Mouse (Mus musculus) layer of hippocampus, adult 2 months (tissue): ENCODE data around the gene Cnih3. TPM values are rescaled to one million over a fixed set of nuclear protein-coding genes. Genes with fewer than 3 reads are reported as not detected.

ENCODE experiments used
- DNase-seq, 2 experiments: peaks; one replicate each; pipeline ENCODE4 v3.0.0; 2022; ENCODE audit warnings: low spot score in 2 of 2
- H3K27ac ChIP-seq: fragments of 200-600 bp; 2 replicates; pipeline ENCODE4 v1.8.1; 2022
- H3K4me3 ChIP-seq: fragments of 200-600 bp; 2 replicates; pipeline ENCODE4 v1.8.1; 2022; ENCODE audit warnings: mild to moderate bottlenecking
- CTCF ChIP-seq: fragments of 200-600 bp; conservative IDR thresholded peaks from 2 replicates; pipeline ENCODE4 v1.8.1; 2022; ENCODE audit warnings: antibody characterized with exemption, mild to moderate bottlenecking, moderate library complexity
- total RNA-seq, 2 experiments: library from RNA; stranded (reverse); gene quantifications; 2 replicates each; pipeline ENCODE4 v1.2.3; 2021

Gene Cnih3
- total RNA-seq, 2 experiments from 2014 or later, result 68.5 to 71.3 TPM

DNA sequence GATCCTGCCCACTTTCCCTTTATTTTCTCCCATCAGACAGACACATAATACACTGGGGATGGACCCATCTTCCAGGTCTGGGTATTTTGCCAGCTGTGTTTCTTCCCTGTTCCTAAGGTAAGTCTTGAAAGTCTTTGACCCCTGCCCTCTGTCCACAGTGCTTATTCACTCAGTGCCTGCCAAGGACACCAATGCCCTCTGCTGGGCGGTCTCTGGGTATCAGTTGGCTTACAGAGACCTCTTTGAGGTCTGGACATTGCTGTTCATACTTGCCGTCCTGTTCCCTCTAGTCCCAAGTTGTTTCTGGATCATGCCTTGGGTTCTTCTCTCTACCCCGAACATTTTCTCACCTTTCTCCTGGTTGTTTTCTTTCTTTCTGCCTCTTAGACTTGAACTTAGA, 8.3 kb downstream of the Cnih3 start:
- no peak overlapping the region for H3K4me3 ChIP-seq
- DNase-seq, result no peak

DNA sequence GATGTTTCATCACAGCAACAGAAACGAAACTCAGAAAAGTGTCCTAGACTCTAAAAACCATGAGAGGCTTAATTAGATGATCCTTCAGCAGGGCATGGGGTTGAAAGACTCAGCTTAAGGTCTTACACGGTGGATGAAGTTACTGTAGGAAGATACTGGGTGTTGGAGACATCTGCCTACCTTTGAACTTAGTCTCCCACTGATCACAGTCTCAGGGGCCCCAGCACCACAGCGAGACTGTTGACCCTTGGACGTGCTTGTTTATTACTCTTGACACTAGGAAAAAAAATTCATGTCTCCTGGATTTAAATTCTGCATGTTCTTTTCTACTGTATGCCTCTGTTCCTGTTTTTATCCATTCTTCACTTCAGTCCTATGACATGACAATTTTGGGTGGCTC, 11.6 kb downstream of the Cnih3 start:
- no peak for DNase-seq
- TF ChIP-seq CTCF, result no peak

More for the DNA sequence above, 8.3 kb downstream of the Cnih3 start:
- no peak for TF ChIP-seq CTCF
- no peak overlapping the region for H3K27ac ChIP-seq

DNA sequence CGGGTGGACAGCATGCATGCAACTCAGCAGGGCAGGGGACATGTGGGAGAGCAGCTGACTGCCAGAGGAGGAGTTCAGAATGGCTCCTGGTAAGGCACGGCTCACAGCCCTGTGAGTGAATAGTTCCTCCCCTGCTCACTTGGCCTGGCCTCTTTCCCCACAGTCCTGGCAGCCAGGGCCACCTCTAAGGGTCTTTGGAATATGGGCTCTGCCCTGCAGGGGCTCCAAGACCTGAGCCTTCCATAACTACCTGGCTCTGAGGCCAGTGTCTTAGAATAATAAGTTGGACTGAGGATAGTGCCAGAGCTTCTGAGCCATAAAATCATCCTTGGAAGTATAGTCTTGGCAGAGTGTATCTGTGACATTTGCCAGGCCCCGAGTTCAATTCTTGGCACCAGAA, 12.9 kb downstream of the Cnih3 start:
- no peak for DNase-seq
- Histone ChIP-seq H3K4me3 (no peak overlapping the region), H3K27ac (no peak overlapping the region)
- no peak for TF ChIP-seq CTCF

More for the DNA sequence above, 11.6 kb downstream of the Cnih3 start:
- H3K27ac ChIP-seq, result no peak overlapping the region
- no peak overlapping the region for H3K4me3 ChIP-seq

DNA sequence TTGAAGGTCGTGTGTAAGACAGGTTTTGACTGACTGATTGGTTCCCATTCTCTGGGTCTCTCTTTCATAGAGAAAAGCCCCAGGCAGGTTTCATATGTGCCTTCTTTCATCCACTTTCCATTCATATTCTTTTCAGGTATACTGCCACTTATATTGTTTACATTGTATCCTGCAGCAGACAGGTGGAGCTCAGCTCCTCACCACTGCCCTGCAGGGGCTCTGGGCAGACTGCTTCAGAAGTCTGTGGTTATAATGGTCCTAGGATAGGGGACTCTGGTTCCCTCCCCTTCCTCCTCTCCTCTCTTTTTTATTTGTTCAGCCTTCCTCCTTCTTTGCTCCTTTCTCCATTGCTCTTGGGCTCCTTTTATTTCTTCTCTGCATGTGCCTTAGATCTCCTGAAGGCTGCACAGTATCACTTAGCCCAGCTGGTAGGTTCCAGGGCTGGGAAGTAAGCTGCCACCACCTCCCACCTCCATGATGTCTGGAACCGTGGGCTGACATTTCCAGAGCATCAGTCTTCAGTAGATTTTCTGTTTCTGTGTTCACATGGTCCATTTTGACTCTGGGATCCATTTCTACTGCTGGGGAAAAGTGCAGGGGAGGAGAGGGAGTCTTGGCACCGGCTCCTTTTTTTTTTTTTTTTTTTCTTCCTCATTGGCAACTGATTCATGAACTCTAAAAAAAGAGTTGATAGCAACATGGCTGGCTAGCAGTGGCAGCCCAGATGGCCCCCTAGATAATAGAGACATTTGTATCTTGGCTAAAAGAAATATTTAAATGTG, 16.6 kb downstream of the Cnih3 start:
- peak overlapping the region; percentile 76 for H3K27ac ChIP-seq
- no peak for TF ChIP-seq CTCF
- H3K4me3 ChIP-seq, result no peak overlapping the region
- DNase-seq, result peak; percentile 51 to 79

DNA sequence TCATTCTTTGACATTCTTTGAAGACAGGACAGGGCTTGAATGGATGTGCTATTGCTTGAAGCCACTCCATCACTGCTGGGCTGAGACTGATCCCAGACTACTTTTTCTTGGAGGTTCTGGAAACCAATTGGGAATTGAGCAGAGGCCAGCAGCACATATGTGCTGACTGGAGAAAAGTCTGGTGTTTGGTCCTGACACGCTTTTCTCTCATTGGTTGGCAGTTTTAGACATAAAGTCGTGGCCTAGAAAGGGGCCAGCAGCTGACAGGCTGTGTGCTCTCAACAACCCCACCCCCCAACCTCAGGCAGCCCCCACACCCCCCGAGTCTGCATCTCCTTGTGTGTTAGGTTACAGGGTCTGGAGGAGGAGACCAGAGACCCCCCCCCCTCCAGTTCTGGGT, 17.9 kb downstream of the Cnih3 start:
- no peak for TF ChIP-seq CTCF
- no peak for DNase-seq
- no peak overlapping the region for H3K4me3 ChIP-seq
- 0 out of 2 replicates have a peak overlapping the region, but pooled peaks have one; percentile 32 for H3K27ac ChIP-seq

DNA sequence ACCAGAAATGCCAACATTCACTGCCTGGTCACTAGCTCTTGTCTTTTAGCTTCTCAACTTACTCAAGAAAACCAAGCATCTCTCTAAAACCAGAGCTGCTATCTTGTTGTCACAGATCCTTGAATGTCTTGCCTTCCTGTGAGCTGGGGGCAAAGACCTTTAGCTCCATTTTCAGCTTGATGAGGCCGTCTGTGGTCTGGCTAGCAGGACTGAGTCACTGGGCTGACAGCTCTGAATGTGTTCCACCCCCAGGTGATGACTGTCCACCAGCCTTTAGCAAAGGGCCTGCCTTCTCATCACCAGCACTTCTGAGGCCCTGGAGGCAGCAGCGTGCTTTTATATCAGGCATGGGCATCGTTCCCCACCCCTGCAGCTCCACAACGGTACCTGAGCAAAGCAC, 18.8 kb downstream of the Cnih3 start:
- H3K27ac ChIP-seq, result 0 out of 2 replicates have a peak overlapping the region, but pooled peaks have one; percentile 14
- no peak for TF ChIP-seq CTCF
- H3K4me3 ChIP-seq, result no peak overlapping the region
- DNase-seq, result no peak

DNA sequence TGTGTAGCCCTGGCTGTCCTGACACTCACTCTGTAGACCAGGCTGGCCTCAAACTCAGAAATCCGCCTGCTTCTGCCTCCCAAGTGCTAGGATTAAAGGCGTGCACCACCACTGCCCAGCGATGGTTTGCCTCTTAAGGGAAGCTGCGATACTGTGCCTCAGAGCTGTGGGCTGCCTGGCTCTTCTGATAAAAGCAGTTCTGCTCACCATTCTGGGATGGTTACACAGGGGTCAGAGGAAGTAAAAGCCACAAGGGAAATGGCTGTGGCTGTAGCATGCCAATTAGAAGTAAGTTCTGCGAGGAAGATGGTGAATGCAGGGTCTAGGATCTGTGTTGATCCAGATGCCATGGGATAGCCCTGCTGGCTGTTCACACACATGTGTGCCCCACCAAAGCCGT, 19.9 kb downstream of the Cnih3 start:
- TF ChIP-seq CTCF, result no peak
- H3K4me3 ChIP-seq, result no peak overlapping the region
- DNase-seq, result no peak

DNA sequence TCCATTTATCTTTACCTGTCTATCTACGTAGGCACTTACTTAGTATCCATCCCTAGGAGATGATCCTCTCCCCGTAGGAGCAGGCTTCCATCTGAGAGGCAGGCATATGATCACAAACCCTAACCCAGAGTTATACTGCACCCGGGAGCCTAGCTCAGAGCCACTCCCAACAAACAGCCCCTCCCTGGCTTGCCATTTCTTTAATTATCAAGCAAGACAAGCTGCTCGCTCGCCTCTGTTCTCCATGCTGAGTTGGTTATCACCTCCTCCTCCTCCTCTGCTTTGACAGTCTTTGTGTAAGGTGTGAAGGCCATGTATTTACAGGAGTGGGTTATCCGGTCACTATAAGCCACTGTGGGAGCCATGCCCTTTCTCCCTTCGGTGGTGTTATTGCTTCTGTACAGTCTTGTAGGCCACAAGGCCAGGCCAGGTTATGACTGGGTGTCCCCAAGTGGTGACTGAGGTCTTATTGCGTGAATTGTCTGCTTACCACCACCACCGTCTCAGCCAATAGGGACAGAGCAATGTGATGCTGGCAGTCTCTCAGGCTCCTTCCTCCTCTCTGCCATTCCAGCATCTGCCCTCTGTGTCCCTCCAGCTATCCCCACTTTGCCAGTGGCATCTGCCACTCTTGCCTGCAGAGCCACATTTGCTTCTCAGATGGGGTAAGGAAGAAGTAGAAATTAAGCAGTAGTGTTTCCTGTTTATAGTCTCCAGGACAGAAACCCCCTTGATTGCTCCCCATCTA, 22.4 kb downstream of the Cnih3 start:
- no peak overlapping the region for H3K27ac ChIP-seq
- no peak overlapping the region for H3K4me3 ChIP-seq
- no peak for DNase-seq
- TF ChIP-seq CTCF, result no peak

More for the DNA sequence above, 19.9 kb downstream of the Cnih3 start:
- H3K27ac ChIP-seq, result no peak overlapping the region

DNA sequence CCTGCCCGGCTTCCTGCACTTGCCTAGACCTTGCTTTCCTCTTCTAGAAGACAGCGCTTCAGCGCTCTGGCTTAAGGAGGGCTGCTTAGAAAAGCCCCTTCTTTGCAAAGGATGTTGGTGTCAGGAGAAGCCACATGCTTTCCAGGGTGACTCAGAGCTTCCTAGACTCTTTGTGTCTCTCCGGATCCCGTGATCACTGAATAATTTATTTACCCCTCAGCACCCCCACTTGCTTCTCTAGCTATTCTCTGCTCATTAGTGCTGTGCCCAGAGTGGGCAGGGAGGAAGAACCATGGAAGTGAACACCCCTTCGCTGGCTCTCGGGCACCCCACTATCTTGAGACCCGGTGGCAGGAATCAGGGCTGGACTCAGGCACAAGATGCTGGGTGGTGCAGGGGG, 24.0 kb downstream of the Cnih3 start:
- no peak for DNase-seq
- no peak for TF ChIP-seq CTCF
- Histone ChIP-seq H3K4me3 (no peak overlapping the region; the same call in 1 of the 2 replicates), H3K27ac (no peak overlapping the region; the same call in 1 of the 2 replicates)

DNA sequence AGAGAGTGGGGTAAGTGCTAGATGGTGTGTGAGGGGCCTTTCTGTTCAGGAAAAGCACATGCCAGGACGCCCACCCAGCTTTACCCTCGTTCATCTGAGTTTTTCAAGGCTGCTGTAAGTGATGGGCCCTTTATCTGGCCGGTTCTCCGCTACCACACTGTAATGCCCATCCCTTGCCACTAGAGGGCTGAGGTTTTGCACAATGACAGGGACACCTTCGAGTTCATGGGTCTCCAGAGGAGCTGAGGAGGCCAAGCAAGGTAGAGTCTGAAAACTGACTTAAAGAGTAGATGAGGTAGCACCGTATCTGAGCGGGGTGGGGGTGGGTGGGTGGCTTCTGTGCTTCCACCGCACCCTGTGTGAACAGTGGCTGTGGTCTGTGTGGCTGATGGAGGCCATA, 27.2 kb downstream of the Cnih3 start:
- Histone ChIP-seq H3K27ac (no peak overlapping the region), H3K4me3 (no peak overlapping the region)
- peak; percentile 82 for TF ChIP-seq CTCF
- DNase-seq, result peak in 1 of 2 experiments; percentile 53

DNA sequence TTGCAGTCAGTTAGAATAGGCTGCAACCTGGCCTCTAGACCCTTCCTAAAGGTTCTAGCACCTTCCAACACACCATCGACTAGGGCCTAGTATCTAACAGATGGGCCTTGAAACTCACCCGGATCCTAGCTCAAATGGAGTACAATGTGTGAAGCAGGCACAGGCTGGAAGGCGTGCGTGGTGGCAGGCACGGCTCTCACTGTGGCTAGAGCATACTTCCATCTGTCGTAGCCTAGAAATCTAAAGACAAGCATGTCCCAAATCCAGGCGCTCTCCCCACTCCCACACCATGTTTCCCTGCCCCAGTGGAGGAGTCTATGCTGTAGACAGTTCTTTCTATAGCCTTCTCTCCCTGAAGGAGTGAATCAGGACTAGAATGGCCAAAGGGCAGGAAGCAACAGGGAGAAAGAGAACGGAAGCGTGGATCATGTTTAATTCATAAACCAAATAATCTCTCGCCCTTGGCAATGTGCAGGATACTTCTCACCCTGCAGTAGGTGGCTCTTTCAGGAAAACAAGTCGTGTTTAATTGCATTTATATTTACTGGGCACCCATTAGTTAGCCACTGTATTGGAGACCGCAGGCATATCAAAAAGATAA, 29.1 kb downstream of the Cnih3 start:
- Histone ChIP-seq H3K27ac (peak overlapping the region; percentile 80), H3K4me3 (no peak overlapping the region)
- peak; percentile 65 to 77 for DNase-seq
- TF ChIP-seq CTCF, result no peak

DNA sequence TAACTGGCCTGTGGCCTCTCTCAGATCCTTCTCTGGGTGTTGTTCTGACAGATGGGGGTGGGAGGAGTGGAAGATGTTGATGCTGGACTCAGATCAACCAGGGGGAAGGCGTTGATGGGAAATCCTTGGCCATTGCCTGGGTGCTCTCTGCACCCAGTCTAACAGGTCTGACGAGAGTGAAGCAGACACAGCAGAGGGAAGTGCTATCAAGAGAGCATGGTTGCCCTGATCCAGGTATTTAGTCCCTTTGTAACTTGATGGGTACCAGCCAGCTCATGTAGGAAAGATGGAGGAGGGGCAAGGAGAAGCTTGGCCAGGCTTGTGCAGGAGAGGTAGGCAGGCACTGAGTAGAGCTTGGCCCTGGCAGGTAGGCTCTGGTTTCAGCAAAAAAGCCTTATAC, 36.8 kb downstream of the Cnih3 start:
- Histone ChIP-seq H3K27ac (no peak overlapping the region), H3K4me3 (no peak overlapping the region)
- no peak for TF ChIP-seq CTCF
- no peak for DNase-seq

DNA sequence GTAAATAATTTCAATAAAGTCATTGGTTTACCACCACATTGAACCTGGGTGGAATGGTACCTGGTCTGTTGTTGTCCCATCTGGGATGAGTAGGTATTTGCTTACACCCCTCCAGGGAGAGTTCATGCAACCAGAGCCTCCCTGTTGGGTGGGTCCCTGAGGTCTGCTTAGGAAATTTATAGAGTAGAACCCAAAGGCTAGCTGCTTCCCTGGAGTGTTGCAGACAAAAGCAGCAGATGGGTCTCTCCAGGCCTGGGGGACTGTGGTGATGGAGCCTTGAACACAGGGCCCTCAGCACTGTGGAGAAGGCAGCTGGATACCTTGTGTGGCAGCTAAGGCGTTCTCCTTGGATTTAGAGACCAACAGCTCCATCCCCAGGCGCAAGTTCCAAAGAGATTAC, 40.1 kb downstream of the Cnih3 start:
- no peak for TF ChIP-seq CTCF
- no peak for DNase-seq
- H3K4me3 ChIP-seq, result no peak overlapping the region
- H3K27ac ChIP-seq, result no peak overlapping the region
